Mouse (Mus musculus) stomach, postnatal 0 days (tissue): ENCODE data around the gene Vgll3.

Experiments
- CTCF ChIP-seq: IDR thresholded peaks from 2 replicates; pipeline ENCODE4 v1.5.1; 2016; ENCODE audit warnings: antibody characterized with exemption, low read depth, mild to moderate bottlenecking, moderate library complexity
- EP300 ChIP-seq: optimal IDR thresholded peaks from 2 replicates; pipeline ENCODE3; 2016; ENCODE audit warnings: antibody characterized with exemption

GRCm38 (mm10) chr16:65765976-65766375, 49.1 kb upstream of the Vgll3 start:
- TF ChIP-seq CTCF (no peak), EP300 (no peak)
